Mouse (Mus musculus) urinary bladder, adult 2 months (tissue): ENCODE measurements around the gene Kcnip1. TPM values are rescaled to one million over a fixed set of nuclear protein-coding genes. Genes with fewer than 3 reads are reported as not detected.

Experiments
- DNase-seq: peaks from one replicate; pipeline ENCODE4 v3.0.0; 2022; ENCODE audit warnings: low spot score
- polyA plus RNA-seq: library from polyadenylated mRNA; depleted of rRNA; stranded (reverse); fragments of >200 nt; gene quantifications from 2 replicates; pipeline ENCODE4 v1.2.3, GENCODE M21; 2012

Gene Kcnip1
- polyA plus RNA-seq, 1 experiment, result 0.76 TPM

DNA sequence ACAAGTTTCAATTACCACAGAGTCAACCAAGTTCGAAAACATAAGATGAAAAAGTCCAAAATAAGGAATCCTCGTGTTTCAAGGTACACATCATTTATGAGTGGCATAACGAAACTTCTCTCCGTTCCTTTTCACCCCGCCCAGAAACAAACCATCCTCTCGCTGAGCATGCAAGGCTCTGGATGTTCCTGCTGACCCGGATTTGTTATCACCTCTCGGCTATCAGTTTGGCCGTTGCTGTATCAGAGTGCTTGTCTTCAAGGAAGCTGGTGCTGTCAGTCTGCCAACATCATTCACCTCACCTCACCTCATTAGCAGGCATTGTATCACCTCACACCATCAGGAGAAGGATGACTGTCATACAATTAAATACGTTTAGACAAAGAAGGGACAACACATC lies 90.6 kb downstream of the Kcnip1 start:
- no peak for DNase-seq

DNA sequence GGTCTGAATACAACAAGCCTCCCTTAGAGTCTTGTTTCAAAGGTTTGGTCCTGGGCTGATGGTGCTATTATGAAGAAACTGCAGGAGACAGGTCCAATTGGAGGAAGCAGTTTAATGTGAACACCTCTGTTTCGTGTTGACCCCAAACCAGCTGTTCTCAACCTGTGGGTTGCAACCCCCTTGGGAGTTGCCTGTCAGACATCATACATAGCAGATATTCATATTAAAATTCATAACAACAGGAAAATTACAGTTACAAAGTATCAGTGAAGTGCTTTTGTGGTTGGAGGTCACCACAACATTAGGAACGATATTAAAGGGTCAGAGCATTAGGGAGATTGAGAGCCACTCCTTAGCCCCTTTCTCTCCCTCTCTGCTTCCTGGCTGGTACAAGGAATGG lies 91.2 kb downstream of the Kcnip1 start:
- no peak for DNase-seq

DNA sequence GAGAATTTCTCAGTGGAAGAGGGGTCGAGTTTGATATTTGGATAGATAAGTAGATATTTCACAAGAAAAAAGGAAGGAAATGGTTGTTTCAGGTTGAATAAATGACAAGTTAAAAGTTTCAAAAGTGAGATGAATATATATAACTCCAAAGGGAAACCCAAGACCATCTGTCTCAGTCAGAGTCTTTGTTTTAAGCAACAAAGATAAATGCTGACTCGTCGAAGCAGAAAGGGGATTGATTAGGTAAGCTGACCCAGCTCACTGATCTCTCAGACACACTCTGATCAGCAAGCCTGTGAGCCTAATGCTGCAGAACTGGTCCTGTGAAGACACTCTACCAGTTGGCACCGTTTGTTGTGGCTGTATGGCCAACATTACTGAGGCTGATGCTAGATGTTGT lies 101.9 kb downstream of the Kcnip1 start:
- no peak for DNase-seq

DNA sequence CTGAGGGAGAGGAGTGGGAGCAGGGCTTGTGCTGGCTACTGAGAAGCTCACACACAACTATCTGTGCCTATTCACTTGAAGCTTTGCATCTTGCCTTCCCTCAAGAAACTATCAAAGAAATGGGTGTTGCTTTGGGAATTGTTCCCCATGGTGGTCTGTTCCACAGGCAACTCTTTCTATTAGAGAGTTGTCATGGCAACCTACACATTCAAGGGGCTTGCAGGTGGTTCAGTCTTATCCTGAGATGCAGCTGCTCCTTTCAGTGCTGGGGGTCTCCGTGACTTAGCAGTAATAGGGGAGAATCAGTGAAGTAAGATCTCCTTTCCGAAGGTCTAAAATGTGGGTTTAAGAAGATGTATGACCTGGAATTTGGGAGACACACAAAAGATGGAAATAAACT lies 102.6 kb downstream of the Kcnip1 start:
- DNase-seq, result no peak

DNA sequence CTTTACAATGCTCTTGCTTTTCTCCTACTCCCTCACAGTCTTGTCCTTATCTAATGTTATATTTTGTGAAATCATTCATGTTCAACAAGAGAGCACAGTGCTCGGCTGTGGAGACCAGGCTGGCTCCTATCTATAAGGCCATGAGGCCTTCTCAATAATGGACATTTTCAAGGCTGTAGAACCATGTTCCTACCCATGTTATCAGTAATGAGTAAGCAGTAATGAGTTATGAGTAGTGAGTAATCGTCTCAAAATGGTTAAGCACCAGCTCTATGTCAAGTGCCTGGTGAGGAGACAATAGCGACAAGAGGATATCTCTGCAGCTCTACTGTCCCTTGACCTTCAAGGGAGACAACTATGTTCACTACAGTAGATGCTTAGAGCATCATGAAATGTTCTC lies 105.3 kb downstream of the Kcnip1 start:
- DNase-seq, result no peak

DNA sequence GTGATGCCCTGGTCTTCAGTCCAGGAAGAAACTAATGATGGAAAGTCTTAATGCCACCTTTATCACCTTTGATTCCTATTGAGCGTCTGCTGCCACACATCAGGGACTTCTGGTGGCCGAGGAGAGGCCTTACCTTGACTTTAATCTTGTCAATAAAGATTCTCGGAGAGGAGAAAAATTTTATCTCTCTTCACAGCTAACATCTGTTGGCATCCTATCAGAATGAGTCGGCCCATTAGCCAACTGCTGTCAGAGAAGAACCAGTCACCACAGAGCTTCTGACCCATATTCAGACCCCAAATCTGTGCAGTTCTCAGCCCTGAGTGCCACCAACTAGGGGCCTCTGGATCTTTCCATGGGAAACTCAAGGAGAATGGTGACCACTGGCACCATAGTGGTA lies 107.0 kb downstream of the Kcnip1 start:
- DNase-seq, result no peak

DNA sequence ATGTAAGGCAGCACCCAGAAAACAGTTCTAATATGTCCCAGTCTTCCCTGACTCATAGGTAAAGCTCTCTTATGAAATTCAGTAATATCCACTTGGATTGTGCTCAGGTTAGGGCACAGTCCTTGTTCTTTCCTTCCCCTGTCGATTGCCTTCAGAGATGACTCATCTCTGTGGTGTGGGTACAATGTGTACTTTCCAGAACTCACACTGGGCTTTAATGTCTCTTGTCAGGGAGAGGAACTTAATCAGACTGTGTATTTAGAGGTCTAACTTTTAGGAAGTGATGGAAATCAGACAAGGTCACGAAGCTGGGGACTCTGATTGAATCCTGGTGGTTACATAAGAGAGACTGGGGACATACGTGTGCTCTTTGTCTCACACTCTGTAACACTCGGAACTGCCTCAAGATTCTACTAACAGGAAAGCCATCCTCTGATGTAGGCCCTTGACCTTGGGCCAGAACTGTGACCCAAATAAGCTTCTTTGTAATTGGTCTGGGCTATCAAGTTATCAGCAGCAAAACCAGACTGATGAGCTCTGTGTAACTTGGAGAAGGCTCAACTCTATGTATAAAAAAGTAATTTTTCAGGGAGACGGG lies 110.1 kb downstream of the Kcnip1 start:
- DNase-seq, result no peak

DNA sequence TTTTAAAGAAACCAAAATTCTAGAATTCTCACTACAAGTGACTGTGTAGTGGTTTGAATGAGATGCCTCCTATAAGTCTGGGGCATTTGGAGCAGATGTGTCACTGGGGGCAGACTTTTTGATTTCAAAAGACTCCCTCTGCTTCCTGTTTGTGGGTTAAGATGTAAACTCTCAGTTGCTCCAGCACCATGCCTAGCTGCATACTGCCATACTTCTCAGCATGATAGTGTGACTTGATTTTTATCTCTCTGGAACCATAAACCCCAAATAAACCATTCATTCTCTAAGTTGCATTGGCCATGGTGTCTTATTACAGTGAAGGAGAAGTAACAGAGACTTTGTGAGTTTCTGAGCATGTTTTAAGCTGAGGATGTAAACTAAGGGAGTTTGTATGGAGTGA lies 118.0 kb downstream of the Kcnip1 start:
- no peak for DNase-seq

DNA sequence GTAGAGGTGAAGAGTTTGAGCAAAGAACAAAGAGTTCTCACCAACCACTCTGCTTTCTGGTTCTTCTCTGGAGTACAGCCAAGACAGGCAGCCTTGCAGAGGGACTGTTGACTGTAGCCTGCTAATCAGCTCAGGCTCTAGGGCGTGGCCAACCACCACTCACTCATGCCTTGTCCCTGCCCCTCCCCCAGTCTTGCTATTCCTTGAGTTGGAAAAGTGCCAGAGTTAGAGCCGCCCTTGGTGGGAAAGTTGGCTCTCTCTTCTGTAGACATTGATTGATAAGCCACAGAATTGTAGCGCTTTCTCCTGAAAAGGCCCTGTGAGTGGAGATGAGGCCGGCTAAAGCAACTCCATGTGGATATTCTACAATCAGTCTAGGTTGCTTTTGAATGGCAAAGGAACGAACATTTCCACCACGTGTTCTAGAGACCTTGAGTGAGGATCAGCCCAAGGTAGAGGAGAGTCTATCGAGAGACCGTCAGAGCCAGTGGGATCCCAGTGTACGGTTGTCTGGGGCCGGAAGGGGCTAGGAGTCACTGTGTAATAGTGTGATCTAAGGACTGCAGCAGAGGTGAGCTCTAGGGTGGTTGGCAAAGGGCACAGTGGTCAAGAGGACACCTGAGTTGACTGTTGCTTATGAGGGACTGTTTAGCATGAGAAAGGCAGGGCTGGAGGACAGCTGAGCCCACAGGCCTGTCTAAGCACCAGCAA lies 119.7 kb downstream of the Kcnip1 start:
- DNase-seq, result no peak

DNA sequence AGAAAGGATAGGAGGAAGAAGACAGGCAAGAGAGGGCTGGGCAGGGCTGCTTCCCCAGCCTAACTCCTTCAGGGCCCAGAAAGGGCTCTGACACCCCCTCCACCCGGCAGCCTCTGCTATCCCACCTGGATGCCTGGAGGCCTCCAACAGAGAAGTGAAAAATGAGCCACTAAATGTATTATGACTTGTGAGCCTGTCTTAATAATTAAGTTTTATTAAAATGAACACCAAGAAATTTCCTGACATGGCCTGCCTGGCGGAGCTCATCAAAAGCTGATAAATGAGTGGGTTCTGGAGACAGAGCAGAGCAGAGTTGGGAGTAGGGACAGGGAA lies 120.3 kb downstream of the Kcnip1 start:
- no peak for DNase-seq

DNA sequence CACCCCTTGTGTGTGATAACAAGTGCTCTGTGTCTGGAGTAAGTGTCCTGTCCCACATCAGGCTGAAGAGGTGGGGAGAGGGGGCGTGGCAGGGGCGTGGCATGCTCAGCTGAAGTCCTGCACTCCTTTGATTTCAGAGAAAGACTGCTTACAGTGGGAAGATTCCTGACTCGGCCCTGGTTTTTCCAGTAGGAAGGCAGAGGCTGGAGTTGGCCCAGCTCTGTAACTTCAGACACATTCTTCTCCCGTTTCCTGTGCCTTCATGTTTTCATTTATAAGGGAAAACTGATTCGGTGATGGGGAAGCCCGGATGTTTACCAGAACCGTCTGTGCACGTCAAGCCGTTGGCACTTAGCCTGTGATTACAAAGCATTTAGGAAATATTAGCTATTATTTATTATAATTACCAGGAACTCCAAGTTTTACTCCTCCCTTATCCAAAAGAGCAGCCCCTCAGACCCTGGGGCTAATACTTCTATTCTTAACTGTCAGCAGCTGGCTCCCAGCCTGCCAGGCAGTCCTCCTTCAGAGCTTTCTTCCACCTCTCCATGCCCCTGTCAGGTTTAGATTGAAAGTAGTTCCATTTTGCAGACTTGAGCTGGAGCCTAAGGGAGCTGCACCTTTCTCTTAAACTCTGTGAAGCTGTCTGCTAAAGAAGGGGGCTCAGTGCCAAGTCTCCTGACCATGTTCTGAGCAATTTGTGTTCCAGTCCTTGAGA lies 120.8 kb downstream of the Kcnip1 start:
- no peak for DNase-seq

DNA sequence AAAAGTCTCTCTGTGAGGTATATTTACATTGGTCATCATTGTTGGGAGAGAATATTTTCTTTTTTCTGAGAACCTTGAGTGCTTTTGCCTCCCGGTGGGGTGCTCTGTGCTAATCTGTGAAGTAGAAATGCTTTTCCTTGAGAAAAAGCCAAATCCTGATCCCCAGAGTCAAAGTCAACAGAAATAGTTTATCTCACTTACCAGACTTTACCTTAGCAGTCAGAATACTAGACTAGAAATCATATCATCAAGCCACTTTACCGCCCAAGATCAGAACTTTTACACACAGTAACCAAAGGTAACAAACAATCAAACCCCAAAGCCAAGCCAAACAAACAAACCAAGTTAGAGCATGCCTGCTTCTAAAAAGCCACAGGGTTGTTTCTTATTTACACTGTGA lies 122.7 kb downstream of the Kcnip1 start:
- no peak for DNase-seq

DNA sequence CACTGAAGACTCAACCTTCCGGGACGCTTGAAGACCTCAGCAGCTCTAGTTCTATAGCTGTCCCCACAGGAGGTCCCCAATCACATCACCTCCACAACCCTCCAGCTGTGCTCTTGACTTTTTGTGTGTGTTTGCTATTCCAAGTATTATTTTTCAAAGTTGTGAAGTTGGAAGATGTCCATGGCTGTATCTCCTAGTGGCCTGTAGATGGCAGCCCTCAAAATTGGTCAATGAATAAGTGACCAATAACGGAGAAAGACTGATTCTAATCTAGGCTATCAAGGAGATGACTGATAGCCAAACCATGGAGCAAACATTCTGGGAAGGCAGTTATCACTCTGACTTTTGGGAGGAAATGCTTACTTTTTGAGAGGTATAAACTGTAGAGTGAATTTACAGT lies 123.4 kb downstream of the Kcnip1 start:
- DNase-seq, result no peak

DNA sequence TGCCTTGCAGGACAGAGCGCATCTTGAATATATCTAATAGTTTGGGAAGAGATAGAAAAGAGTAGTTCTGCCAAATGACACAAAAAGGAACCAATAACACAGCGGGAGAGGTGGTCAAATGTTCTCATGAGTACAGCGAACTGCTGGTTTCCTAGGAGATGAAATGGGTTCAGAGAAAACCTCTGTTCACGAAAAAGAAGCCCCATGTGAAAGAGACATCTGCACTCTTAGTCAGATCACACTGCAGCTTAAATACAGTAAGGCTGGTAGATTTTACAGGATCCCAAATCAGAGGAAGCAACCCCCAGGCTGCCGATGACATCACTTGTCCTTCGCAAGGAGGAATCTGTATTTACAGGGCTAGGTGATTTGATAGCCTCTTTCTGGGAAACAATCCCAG lies 126.2 kb downstream of the Kcnip1 start:
- DNase-seq, result no peak

DNA sequence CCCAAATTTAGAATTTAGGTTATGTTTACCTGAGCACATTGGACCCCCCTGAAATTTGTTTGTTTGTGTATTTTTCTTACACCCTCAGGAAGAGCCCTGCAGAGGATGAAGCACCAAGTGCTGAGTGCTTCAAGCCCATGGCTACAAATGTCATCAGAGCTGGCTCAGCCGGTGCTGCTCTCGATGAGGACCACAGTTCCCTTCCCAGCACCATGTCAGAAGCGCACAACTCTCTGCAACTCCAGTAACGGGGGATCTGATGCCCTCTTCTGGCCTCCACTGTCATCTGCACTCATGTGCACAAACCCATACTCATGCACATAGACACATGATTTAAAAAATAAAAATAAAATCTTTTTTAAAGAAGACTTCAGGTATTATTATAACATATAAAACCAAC lies 128.7 kb downstream of the Kcnip1 start:
- DNase-seq, result no peak

DNA sequence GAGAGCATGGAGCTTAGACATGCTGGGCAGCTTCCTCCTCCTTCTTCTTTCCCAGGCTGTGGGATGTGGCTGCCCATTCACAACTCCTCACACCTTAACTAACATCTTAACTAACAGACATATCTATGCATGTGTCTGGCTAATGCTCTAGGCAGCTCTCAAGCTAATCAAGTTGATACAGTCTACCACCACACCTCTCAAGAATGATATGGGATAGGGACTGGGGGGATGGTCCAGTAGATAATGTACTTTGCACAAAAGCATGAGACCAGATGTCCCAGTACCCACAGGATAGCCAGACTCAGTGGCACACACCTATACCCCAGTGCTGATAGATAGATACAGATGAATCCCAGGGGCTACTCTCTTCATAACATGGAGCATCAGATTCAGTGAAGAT lies 131.1 kb downstream of the Kcnip1 start:
- no peak for DNase-seq

DNA sequence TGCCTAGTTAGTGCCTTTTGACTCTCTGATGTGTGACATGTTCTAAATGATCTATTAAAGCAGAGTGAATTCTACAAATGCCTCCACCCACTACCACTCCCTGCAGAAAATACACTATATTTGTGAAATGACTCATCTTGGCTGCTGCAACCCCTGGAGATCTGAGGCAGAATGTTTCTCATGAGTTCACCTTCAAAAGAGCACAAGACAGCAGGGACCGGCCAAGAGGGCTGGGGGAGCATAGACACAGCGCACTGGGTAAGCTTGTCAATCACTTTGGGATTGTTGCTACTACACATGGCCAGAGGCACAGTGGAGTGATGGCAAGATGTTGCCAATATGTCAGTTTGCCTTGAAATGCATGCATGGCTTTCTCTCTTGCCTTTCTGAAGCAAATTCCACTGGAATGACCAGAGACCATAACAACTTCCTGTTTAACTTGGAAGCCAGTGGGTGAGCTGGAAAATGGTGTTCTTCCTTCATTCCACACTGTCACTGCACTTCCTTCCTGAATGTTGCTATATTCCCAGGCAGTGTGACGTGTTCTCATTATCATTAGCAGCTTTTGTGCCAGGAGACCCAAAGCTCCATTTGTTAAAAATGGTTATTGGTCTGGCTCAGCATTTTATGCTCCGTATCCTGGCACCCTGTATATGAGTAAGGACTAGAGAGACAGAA lies 131.9 kb downstream of the Kcnip1 start:
- DNase-seq, result no peak

DNA sequence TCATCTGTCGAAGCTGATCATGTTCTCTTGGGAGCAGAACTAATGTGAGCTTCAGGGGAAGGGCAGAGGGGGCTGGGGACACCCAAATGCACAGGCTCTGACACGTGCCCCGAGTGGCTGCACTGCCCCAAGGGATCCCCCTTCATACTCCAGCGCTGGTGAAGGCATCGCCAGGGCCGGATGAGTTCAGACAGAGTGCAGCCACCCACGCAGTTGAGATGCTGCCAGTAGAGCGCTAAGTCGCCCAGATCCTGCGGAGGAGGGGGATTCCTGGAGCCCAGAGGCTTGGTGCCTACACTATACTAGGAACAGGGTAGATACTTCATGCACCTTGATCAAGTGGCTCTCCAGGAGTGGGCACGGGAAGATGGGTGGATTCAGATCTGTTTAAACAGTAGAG lies 143.3 kb downstream of the Kcnip1 start:
- no peak for DNase-seq

DNA sequence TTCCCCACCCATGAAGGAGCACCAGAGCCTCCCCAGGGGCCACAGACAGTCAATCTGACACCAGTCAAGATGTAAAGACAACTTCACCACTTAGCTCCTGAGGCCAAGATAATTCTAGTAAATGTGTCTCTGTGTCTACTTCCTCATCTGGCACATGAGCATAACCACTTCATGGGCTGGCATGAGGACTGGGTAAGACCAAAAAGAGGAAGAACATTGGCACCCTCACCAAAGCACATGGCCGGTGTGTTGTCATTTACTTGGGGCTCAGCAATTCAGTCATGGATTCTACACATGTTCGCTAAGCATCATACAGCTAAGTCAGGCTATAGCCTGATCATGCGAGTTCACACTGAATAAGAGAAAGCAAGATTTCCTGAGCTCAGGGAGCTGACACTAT lies 144.3 kb downstream of the Kcnip1 start:
- DNase-seq, result no peak

DNA sequence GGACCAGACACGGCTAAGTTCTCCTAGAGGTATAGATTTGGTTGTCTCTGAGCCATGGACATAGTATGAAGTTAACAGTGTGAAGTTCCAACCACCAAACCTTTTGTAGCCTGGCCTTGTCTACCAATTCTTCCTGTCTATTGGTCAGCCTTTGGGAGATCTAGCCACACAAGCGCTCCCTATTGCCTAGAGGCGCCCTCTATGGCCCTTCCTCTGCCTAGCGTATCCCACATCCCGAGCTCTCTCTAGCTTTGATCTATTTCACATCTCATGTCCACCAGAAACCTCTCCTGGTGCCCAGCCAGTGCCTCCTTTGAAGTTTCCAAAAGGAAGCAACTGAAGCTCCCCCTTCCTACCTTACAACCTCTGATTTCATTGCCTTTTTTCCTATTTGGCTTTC lies 147.0 kb downstream of the Kcnip1 start:
- no peak for DNase-seq

DNA sequence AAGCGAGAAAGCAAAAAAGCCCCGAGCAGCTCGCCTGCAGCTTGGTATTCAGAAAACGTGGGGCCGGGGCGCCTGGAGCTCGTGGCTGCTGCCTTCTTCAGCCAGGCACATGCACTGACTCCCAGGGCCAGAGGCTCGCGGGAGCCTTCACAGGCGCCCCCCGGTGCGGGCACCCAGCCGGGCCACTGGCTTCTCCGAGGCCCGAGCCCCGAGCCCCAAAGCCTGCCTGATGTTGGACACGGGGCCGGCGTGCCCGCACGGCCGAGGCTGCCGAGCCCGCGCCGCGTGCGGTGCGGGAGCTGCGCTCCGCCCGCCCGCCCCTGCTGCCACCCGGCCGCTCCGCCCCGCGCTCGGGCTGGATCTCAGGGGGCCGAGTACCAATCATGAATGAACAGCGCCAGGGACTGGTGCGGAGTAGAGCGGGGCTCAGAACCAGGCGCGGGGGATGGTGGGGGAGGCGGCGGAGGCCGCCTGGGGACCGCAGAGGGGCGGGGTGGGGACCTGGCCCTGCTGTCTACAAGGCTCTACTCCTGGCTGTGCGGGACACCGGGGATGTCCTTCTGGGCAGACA lies 149.6 kb downstream of the Kcnip1 start:
- no peak for DNase-seq

DNA sequence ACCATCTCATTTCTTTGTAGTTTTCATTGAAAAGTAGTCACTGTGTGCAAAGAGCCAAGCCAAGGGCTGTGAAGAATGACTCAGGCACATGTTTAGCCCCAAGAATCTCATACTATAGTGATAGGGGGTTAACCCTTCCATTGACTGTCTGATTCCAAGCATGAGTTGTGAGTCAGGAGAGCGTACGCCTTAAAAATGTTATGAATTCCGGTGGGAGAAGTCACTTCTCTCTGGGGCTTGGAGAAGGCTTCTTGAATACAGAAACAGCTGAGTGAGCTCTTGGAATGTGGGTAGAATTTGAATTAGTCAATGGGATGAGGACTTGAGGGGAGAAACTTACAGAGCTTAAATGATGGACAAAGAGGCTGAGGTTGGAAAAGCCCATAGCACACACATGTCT lies 153.9 kb downstream of the Kcnip1 start:
- DNase-seq, result no peak

DNA sequence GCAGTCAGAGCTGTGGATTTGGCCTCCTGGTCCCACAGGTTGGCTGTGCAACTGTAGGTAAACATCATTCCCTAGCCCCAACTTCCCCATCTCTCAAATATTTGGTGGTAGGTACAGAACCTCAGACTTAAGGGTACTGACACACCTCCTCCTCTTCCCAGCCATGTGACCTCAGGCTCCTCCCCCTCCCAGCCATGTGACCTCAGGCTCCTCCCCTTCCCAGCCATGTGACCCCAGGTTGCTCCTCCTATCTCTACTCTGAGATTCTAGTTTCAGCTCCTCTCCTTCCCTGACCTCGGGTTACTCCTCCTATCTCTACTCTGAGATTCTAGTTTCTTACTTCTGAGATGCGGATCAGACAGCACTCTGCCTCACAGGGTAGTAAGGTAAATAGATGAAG lies 163.2 kb downstream of the Kcnip1 start:
- DNase-seq, result no peak
